Mouse (Mus musculus) right cerebral cortex, postnatal 10 days (tissue): ENCODE results near the gene Ocm.

Experiments used
- DNase-seq, 2 experiments: peaks; one replicate each; pipeline ENCODE4 v3.0.0; 2021; ENCODE audit warnings: low spot score in 2 of 2

The Ocm gene

DNA sequence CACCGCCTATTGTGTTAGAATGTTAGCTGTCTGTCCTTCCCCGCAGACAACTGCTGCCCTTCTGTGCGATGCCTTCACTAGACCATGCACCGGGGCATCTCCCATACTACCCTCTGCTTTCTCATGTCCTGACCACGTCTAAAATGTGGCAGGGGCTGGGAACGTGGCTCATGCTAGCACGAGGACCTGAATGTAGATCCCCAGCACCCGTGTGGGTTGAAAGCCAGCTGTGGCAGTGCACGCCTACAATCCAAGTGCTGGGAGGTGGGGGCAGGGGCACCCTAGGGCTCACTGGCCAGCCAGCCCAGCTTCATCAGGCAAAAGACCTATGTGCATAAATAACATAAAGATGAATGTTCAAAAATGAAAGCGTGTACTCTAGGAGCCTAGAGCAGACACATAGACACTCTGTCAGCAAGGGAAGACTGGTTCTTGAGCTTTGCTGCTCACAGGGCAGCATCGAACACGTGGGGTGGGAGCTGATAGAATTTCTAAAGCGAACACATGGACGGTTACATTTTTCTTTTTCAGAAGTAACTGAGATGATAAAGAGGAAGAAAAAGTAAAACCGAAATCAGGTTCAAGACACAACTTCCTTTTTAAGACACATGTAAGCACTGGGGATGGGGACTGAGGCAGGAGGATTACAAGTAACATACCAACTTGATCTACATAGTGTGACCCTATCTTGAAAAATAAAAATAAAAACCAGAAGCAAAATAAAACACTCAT, 23.8 kb downstream of the Ocm start:
- no peak for DNase-seq

DNA sequence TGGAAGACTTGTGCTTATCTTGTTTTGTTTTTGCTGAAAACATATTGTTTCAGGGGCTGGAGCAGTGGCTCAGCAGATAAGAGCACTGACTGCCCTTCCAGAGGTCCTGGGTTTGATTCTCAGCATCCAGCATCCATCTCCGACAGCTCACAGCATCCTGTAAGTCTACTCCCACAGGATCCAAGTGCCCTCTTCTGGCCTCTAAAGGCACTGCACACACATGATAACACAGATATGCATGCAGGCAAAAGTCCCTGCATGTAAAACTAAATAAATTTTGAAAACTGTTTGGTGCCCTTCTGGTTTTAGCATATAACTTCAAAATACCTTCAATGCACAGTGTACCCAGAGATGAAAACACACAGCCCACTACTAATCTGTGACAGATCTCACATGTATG, 27.1 kb downstream of the Ocm start:
- DNase-seq = no peak

DNA sequence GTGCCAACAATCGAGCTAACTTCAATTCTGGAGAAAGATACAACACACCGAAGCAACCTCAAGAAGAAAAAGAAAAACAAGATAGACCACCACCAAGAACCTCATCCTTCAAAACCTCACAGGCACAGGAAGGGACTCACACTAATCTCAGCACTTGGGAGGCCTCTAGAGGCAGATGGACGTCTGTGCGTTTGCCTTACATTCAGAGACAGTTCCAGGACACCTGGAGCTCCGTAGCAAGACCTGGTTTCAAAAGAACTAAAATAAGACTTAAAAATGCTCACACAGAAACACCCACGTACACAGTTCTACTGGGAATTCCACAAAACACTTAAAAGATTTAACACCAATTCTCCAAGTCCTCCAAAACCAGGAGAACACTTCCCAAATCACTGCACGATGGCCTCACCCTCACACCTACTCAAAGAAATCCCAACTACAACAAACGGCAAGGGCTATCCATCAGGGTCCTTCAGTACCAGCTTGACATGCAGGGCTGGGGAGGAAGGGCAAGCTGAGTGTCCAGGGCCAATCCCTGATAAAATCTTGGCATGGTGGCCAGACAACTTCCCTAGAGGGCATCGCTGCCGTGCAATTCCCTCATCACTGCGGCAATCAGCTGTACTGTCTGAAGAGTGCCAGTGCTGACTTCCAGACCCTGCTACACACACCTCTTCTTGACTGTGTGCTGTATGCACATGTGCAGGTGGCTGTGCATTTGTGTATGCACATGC, 31.7 kb downstream of the Ocm start:
- DNase-seq = no peak

DNA sequence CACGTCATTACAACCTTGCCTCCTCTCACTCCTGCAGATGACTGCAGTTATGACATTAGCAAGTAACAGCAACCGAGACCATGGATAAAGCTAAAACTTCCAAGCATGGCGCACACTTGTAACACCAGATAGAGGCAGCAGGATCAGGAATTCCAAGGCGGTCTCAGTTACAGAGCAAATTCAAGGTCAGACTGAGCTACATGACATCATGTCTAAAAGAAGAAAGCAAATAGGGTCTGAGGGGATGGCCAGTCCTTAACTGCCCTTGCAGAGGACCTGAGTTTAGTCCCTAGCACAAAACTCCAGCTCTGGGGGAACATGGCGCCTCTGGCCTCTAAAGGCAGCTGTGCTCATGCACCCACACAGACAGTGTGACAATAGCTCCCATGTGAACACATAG, 32.6 kb downstream of the Ocm start:
- no peak for DNase-seq

DNA sequence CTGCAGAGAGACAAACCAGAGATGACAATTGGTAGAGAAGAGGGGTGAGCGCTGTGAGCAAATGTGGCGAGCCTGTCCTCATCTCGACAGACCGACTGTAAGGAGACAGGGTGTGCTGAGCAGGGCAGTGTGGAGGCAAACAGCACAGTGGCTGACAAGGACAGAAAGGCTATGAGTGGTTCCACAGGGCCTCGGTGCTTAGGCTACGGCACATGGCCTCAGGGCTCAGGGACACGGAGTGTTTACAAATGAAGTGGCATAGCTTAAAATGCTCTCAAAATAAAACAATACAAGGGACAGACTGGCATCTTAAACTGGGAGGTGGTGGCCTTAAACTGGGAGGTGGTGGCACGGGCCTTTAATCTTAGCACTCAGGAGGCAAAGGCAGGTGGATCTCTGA, 33.2 kb downstream of the Ocm start:
- DNase-seq = no peak

DNA sequence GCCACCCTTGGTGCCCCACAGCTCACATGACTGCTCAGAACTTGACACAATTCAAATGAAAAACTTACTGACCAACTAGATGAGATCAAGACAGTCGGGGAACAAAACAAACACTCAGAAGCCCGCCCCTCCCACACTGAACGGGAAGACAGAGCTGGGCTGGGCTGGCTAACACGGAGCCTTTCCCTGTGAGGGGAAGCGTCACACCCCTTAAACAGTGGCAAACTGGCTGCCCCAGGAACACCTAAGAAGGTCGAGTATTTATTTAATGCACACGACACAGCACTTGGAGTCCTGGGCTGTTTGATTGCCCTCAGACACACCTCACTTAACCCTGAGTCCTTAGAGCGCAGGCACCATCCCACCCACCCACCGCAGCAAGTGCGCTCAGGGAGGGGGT, 33.8 kb downstream of the Ocm start:
- no peak for DNase-seq

DNA sequence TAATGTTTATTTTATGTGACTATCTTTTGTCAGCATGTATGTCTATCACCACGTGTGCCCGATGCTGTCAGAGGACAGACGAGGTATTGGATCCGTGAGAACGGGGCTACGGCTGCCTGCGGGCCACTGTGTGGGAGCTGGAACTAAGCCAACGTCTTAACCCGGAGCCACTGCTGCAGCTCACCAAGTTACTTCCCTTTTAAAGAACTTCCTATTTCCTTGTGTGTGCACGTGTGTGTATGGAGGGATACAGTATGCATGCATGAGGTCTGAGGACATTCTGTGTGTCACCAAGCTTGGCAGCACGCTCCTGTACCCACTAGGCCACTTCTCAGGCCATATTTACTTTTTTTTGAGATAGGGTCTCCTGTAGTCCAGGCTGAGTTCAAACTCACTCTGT, 36.4 kb downstream of the Ocm start:
- no peak for DNase-seq

DNA sequence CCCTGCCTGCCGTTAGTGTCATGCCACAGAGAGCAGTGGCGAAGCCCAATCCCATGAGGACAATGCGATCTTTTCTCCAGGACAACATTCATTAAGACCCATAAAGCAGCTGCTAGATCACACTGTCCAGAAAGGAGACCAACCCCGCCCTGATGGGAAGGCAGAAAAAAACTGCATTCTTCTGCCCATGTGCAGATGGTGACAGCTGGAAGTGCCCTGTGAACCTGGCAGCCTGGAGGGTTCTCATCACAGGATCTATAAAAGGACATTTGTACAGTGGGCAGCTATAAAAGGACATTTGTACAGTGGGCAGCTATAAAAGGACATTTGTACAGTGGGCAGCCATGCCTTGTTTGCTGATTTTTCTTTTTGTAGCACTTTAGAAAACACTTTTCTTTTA, 37.4 kb downstream of the Ocm start:
- peak in 1 of 2 experiments; percentile 51 for DNase-seq

DNA sequence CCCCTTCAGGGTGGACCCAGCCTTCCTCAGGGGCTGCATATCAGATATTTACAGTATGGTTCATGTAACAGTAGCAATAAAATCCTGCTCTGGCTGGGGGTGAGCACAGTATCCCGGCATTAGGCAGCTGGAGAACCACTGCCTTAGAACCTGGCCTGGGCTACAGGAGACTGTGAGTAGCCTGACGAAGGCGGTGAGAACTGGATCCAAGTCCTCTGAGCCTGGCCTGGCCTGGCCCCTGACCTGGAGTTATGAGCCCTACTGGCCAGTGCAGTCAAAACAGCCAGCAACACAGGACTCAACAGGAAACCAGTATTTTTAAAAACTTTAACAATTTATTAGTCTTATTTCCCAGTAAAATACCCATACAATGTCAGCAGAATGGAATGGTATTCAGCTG, 38.9 kb downstream of the Ocm start:
- no peak for DNase-seq

DNA sequence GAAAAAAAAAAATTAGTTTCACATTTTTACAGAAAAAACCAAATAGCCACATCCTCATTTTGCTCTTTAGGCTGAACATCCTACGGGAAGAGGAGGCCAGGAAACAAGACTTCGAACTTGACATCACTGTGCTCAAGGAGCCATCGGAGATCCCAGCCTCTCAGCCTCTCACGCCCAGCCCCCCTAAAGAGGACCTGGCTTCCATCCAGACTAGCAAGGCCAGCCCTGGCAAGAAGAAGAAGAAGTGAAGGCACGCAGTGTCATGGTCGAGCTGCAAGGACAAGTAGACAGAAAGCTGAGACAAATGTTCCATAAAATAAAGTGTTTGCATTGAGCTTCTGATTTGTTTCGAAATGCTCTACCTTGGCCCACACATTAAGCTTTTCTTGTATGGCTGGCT, 41.1 kb downstream of the Ocm start:
- DNase-seq = no peak

DNA sequence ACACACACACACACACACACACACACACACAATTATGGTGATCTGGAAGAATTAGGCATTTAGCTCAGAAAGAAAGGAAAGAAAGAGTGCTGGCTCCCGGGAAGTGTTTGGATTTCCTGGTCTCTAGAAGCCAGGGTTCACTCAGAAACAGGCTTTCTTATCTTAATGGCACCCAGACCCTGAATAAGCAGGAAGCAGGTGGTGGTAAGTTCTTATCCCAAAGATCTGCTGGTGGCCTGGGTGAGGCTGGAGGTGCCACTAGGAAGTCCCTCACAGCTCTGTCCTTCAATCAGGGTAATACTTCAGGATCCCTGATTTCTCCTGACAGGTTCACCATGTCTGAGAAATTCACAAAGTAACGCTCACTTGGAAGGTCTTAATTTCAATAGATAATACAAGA, 44.1 kb downstream of the Ocm start:
- no peak for DNase-seq

DNA sequence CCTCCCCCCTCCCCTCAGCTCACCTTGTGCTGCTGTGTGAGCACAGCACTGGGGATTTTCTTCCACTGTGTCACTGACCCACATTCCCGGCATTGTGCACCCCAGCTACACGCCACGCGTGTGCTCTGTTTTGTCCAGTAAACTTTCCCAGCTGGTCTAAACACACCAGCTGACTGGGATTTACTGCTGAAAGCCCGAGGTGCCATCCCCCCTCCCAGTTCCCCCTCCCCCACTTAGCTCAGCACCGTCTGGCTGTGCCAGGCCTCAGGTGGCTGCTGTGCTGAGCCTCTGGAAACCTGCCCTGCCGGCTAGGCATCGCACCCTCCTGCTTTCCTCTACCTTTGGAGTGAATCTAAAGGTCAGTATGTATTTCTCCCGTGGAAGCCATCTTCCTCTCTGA, 45.6 kb downstream of the Ocm start:
- DNase-seq = no peak

DNA sequence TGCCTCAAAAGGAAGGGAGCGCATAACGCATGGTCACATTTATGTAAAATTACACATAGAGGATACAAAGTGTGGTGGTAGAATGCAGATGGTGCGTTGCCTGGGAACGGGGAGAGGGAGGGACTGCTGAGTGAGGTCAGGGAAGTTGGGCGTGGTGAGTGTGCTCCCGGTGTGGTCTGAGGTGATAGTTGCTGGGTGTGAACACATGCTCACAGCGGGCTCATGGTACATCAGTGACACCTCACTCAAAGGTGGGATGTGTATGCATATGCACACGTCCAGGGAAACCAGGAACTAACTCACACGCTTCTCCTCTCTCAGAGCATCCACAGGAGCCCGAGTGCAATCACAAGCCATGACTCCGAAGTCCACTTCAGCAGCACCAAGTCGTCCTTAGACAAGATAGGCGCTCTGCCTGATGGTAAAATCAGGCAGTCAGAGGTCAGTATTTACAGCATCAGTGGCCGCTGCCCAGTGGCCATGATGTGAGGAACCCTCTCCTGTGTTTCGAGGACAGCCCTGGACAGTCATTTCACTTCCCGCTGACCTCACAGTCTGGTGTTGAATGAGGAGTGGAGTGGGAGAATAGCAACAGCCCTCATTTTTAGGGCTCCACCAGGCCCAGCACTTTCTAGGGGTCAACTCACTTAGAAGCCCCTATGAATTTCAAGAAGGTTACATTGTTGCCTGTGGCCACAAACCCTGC, 49.6 kb downstream of the Ocm start:
- peak; percentile 40 to 47 for DNase-seq

DNA sequence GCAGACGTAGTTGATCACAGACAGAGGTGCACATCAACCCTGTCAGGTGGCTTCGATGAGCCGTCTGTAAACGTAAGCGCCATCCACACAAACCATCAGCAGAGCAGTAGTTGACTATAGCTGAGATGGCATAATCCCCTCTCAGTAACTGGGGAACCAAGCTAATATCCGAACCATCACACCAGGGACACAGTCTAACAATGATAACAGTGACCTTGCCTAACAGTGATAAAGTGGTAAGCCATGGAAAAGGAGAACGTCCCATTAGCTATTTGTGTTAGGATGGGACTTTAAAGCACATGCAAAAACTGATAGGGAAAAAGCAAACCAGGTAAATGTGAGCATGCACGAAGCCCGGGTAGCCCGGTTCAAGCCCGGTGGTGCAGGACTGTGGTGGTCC, 50.2 kb downstream of the Ocm start:
- DNase-seq = no peak

DNA sequence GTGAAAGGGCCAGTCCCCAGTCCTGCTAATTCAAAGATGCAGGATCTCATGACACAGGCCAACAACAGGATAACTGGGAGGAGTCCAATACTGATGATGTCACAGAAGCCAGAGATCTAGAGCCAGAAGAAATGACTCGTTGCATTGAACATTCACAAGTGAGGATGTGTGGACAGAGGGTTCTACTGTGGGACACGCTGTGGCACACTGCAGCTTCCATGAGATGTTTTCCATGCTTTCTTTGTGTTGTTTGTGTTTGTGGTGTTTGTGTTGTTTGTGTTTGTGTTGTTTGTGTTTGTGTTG, 50.9 kb downstream of the Ocm start:
- no peak for DNase-seq

DNA sequence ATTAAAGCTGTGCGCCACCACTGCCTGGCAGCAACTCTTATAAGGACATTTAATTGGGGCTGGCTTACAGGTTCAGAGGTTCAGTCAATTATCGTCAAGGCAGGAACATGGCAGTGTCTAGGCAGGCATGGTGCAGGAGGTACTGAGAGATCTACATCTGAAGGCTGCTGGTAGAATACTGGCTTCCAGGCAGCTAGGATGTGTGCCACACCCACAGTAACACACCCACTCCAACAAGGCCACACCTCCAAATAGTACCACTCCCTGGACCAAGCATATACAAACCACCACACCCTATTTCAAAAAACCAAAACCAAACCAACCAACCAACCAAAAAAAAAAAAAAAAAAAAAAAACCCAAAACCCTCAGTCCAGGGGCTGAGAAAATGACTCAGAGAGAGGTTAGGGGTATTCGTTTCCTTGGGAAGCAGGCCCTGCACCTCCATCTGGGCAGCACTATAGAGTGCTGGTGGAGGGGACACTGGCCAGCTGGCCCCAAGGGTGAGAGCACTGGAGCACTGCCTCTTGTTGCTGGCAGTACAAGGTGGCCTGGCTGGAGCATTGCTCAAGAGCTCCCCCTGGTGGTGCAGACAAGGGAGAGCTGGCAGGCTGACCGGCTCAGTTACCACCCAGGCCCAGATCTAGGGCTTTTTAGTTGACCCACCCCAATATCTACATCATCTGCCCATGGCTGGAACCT, 51.4 kb downstream of the Ocm start:
- peak; percentile 48 to 63 for DNase-seq

DNA sequence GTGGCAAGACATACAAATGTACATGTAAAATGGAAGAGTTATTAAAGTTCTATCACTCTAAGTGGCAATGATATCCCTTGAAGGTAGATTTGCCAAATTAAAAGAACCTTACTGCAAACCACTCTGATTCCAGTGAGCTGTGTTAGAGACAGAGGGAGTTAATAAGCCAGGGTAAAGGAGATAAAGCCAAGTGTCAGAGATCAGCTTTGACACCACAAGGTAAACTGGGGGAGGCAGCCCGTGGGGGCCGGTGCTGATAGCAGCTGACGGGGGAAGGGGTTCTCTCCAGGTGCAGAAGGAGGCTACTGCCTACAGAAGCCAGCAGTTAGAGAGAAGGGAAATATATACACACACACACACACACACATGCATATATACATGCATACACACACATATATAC, 53.8 kb downstream of the Ocm start:
- no peak for DNase-seq
